Mouse (Mus musculus) retina, embryonic 14.5 days (tissue): ENCODE measurements at regions not wholly inside any gene's neighbourhood (a gene's known extent, or its start where the extent isn't known, plus 50 kb on each side); places are given as distances from the start of the nearest gene placed in this dataset.

Source experiments
- DNase-seq: peaks from one replicate; pipeline ENCODE4 v3.0.0-alpha.2; 2015; ENCODE audit warnings: low spot score

- no peak for DNase-seq
Observed at GRCm38 (mm10) chr13:54847764-54848183, 58.6 kb downstream of the Tspan17 start.

- no peak for DNase-seq
Observed at GRCm38 (mm10) chr13:54851131-54851530, 62.0 kb downstream of the Tspan17 start.

GRCm38 (mm10) chr13:54855333-54856238, 66.4 kb downstream of the Tspan17 start:
- DNase-seq: no peak

- DNase-seq: no peak
Observed at GRCm38 (mm10) chr13:54862931-54863330, 73.8 kb downstream of the Tspan17 start.

- peak; percentile 63 for DNase-seq
Observed at GRCm38 (mm10) chr13:54864048-54864447, 74.9 kb downstream of the Tspan17 start.

GRCm38 (mm10) chr13:54872004-54872403, 77.2 kb upstream of the Unc5a start:
- DNase-seq: no peak

GRCm38 (mm10) chr13:54873882-54874281, 75.3 kb upstream of the Unc5a start:
- no peak for DNase-seq

- peak; percentile 66 for DNase-seq
Observed at GRCm38 (mm10) chr13:54874291-54875200, 74.7 kb upstream of the Unc5a start.

GRCm38 (mm10) chr13:54876556-54876955, 72.7 kb upstream of the Unc5a start:
- DNase-seq: peak; percentile 68

GRCm38 (mm10) chr13:54877656-54878055, 71.6 kb upstream of the Unc5a start:
- DNase-seq: no peak

GRCm38 (mm10) chr13:54879325-54879724, 69.9 kb upstream of the Unc5a start:
- DNase-seq: no peak

GRCm38 (mm10) chr13:54880204-54880603, 69.0 kb upstream of the Unc5a start:
- no peak for DNase-seq

GRCm38 (mm10) chr13:54882781-54883180, 66.4 kb upstream of the Unc5a start:
- no peak for DNase-seq

- DNase-seq: no peak
Observed at GRCm38 (mm10) chr13:54883748-54884708, 65.2 kb upstream of the Unc5a start.

GRCm38 (mm10) chr13:54884709-54885460, 64.3 kb upstream of the Unc5a start:
- no peak for DNase-seq

GRCm38 (mm10) chr13:54887366-54887921, 61.8 kb upstream of the Unc5a start:
- peak; percentile 74 for DNase-seq

GRCm38 (mm10) chr13:54888021-54888420, 61.2 kb upstream of the Unc5a start:
- no peak for DNase-seq

- DNase-seq: no peak
Observed at GRCm38 (mm10) chr13:54889684-54890399, 59.4 kb upstream of the Unc5a start.

- DNase-seq: no peak
Observed at GRCm38 (mm10) chr13:54892572-54892971, 56.6 kb upstream of the Unc5a start.

GRCm38 (mm10) chr13:54893651-54894050, 55.6 kb upstream of the Unc5a start:
- no peak for DNase-seq
